Mouse (Mus musculus): ENCODE data around the gene Ptpn9. TPM values are rescaled to one million over a fixed set of nuclear protein-coding genes. Genes with fewer than 3 reads are reported as not detected.

Ptpn9 gene
- polyA plus RNA-seq, 1 experiment from 2014 or later, result 21.6 TPM

GRCm38 (mm10) chr9:57056237-57056636 is 61.5 kb downstream of the Ptpn9 start:
- Histone ChIP-seq H3K27ac (replicated peaks) (no peak overlapping the region), H3K9me3 (no peaks in the 10 kb centered on the region), H3K36me3 (replicated peaks) (peaks cover 85% of the 10 kb centered on the region), H3K27me3 (replicated peaks; ENCODE audit: low read depth, poor library complexity, severe bottlenecking) (no peaks in the 10 kb centered on the region), H3K4me3 (no peak overlapping the region), H3K4me1 (no peaks in the 10 kb centered on the region)
- DNase-seq (ENCODE audit: low spot score), result no peak
- 96% methylated on average over 1 of the region's 1 CpGs for WGBS

DNA sequence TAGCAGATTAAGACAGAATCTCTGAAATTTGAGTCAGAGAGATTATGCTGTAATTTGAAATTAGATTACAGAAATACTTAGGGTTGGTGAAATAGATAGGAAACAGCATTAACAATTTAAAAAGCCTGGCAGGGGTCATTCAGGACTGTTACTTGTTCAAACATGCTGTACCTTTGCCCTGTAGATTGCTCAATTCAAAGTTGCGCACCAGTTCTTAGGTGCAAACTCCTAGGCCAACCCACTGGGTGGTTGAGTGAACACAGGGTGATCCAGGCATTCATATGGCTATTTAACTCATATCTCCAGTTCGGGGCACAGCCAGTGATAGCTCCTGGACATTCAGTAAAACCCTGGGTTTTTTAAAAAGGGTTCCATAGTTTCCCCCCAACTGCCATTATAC is 69.4 kb downstream of the Ptpn9 start:
- Histone ChIP-seq H3K4me3 (no peak overlapping the region), H3K9me3 (no peaks in the 10 kb centered on the region), H3K36me3 (replicated peaks) (peaks cover 52% of the 10 kb centered on the region), H3K27me3 (replicated peaks; ENCODE audit: low read depth, poor library complexity, severe bottlenecking) (no peaks in the 10 kb centered on the region), H3K27ac (replicated peaks) (no peak overlapping the region), H3K4me1 (no peaks in the 10 kb centered on the region)
- no peak for DNase-seq (ENCODE audit: low spot score)
- 91% methylated on average over 2 of the region's 2 CpGs for WGBS

GRCm38 (mm10) chr9:57068266-57068665 is 73.5 kb downstream of the Ptpn9 start:
- no peak for DNase-seq (ENCODE audit: low spot score)
- peaks cover 18% of the 10 kb centered on the region for H3K36me3 ChIP-seq (replicated peaks)
- peaks cover 15% of the 10 kb centered on the region for H3K4me1 ChIP-seq
- H3K27ac ChIP-seq (replicated peaks), result no peak overlapping the region
- no peaks in the 10 kb centered on the region for H3K27me3 ChIP-seq (replicated peaks; ENCODE audit: low read depth, poor library complexity, severe bottlenecking)
- H3K4me3 ChIP-seq, result no peak overlapping the region
- WGBS, result 67% methylated on average over 3 of the region's 3 CpGs
- no peaks in the 10 kb centered on the region for H3K9me3 ChIP-seq

DNA sequence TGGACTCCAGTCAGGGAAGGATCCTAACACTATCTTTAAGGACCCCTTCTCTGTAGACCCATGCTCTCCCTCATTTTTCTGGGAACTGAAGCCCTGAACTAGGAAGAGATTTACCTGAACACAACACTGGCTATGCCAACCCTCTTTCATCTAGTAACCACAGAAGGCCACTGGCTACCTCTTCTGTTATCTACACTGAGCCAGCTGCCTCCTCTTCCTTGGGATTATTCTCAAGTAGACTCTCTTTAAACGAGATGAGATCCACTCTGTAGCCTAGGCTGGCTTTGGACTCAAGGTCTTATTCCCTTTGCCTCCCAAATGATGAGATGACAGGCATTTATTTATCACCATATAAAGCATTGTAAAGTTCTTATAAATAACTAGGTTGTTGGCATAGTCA is 75.5 kb downstream of the Ptpn9 start:
- Histone ChIP-seq H3K4me1 (peaks cover 25% of the 10 kb centered on the region), H3K9me3 (no peaks in the 10 kb centered on the region), H3K27ac (replicated peaks) (no peak overlapping the region), H3K36me3 (replicated peaks) (peaks cover 10% of the 10 kb centered on the region), H3K4me3 (peak overlapping the region; percentile 95; the same call in 1 of the 2 replicates), H3K27me3 (replicated peaks; ENCODE audit: low read depth, poor library complexity, severe bottlenecking) (no peaks in the 10 kb centered on the region)
- 65% methylated on average over 1 of the region's 1 CpGs for WGBS
- DNase-seq (ENCODE audit: low spot score), result no peak

GRCm38 (mm10) chr9:57070800-57071545 is 76.2 kb downstream of the Ptpn9 start:
- Histone ChIP-seq H3K9me3 (no peaks in the 10 kb centered on the region), H3K27me3 (replicated peaks; ENCODE audit: low read depth, poor library complexity, severe bottlenecking) (no peaks in the 10 kb centered on the region), H3K27ac (replicated peaks) (peak overlapping the region; percentile 93), H3K4me1 (peaks cover 26% of the 10 kb centered on the region), H3K36me3 (replicated peaks) (0 out of 2 replicates have a peak, but pooled peaks cover 4% of the 10 kb centered on the region), H3K4me3 (peak overlapping the region; percentile 95)
- WGBS, result 22% methylated on average over 5 of the region's 5 CpGs
- DNase-seq (ENCODE audit: low spot score), result no peak

GRCm38 (mm10) chr9:57071801-57072351 is 77.2 kb downstream of the Ptpn9 start, which contains the start of gene Sin3a:
Gene Sin3a, plus strand, starts transcription at chr9:57072040.
- under 1% methylated on average over 34 of the region's 34 CpGs for WGBS

DNA sequence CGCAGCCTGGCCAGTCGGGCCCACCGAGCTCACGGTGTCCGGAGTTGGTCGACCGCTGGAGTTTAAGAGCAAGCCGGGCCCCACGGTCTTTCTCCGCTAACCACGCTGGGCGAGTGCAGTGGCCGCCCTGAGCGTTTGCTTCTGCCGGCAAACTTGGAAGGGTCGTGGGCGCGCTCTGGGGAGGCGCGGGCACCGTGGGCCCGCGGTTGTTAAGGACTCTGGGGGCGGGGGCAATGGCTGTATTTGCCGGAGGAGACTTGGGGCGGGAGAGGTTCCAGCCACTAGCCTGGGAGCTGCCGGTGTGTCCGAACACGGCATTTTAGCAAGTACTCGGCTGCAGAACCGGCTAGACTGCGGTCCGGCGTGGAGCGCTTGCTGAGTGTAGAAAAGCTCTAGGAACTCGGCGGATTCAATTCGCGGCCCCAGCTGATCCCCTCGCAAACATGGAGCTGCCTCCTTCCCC is 77.8 kb downstream of the Ptpn9 start:
- WGBS, result under 1% methylated on average over 40 of the region's 40 CpGs
- H3K9me3 ChIP-seq, result no peaks in the 10 kb centered on the region
- no peaks in the 10 kb centered on the region for H3K27me3 ChIP-seq (replicated peaks; ENCODE audit: low read depth, poor library complexity, severe bottlenecking)
- peaks cover 31% of the 10 kb centered on the region for H3K4me1 ChIP-seq
- no peaks in the 10 kb centered on the region for H3K36me3 ChIP-seq (replicated peaks)
- H3K27ac ChIP-seq (replicated peaks), result peak overlapping the region; percentile 93
- DNase-seq (ENCODE audit: low spot score), result no peak
- peak overlapping the region; percentile 95 for H3K4me3 ChIP-seq

More at GRCm38 (mm10) chr9:57071801-57072351, 77.2 kb downstream of the Ptpn9 start, which contains the start of gene Sin3a:
- DNase-seq (ENCODE audit: low spot score), result peak; percentile 85
- H3K4me1 ChIP-seq, result peaks cover 26% of the 10 kb centered on the region
- H3K36me3 ChIP-seq (replicated peaks), result 0 out of 2 replicates have a peak, but pooled peaks cover 2% of the 10 kb centered on the region
- H3K4me3 ChIP-seq, result peak within 1 kb of the TSS; percentile 95
- H3K27ac ChIP-seq (replicated peaks), result peak within 1 kb of the TSS; percentile 93
- no peaks in the 10 kb centered on the region for H3K9me3 ChIP-seq
- H3K27me3 ChIP-seq (replicated peaks; ENCODE audit: low read depth, poor library complexity, severe bottlenecking), result no peaks in the 10 kb centered on the region

GRCm38 (mm10) chr9:57072989-57073789 is 78.5 kb downstream of the Ptpn9 start:
- peaks cover 37% of the 10 kb centered on the region for H3K4me1 ChIP-seq
- H3K9me3 ChIP-seq, result no peaks in the 10 kb centered on the region
- under 1% methylated on average over 54 of the region's 54 CpGs for WGBS
- H3K27me3 ChIP-seq (replicated peaks; ENCODE audit: low read depth, poor library complexity, severe bottlenecking), result no peaks in the 10 kb centered on the region
- peak overlapping the region; percentile 95 for H3K4me3 ChIP-seq
- H3K36me3 ChIP-seq (replicated peaks), result no peaks in the 10 kb centered on the region
- peak; percentile 97 for DNase-seq (ENCODE audit: low spot score)
- peak overlapping the region; percentile 93 for H3K27ac ChIP-seq (replicated peaks)

DNA sequence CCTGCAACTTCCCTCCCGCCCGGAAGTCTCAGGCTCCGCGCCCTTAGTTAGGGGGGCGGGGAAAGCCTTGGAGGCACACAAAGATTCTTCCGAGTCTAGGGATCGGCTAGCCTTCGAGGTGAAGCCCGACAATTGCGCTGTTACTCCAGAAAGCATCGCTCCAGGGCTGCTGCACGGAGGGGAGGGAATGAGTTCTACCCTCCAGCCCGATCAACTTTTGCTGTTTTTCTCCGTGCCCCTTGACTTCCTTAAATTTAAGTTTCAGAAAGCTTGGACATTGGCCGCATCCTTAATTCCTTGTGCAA is 79.0 kb downstream of the Ptpn9 start:
- DNase-seq (ENCODE audit: low spot score), result no peak
- H3K27ac ChIP-seq (replicated peaks), result peak overlapping the region; percentile 92
- no peaks in the 10 kb centered on the region for H3K27me3 ChIP-seq (replicated peaks; ENCODE audit: low read depth, poor library complexity, severe bottlenecking)
- H3K4me1 ChIP-seq, result peaks cover 37% of the 10 kb centered on the region
- H3K4me3 ChIP-seq, result peak overlapping the region; percentile 95
- 0 out of 2 replicates have a peak, but pooled peaks cover under 1% of the 10 kb centered on the region for H3K36me3 ChIP-seq (replicated peaks)
- WGBS, result under 1% methylated on average over 15 of the region's 15 CpGs
- H3K9me3 ChIP-seq, result no peaks in the 10 kb centered on the region

- Histone ChIP-seq H3K36me3 (replicated peaks) (0 out of 2 replicates have a peak, but pooled peaks cover 2% of the 10 kb centered on the region), H3K9me3 (no peaks in the 10 kb centered on the region), H3K27me3 (replicated peaks; ENCODE audit: low read depth, poor library complexity, severe bottlenecking) (no peaks in the 10 kb centered on the region), H3K27ac (replicated peaks) (peak overlapping the region; percentile 92), H3K4me1 (peaks cover 37% of the 10 kb centered on the region), H3K4me3 (peak overlapping the region; percentile 95)
- peak; percentile 59 for DNase-seq (ENCODE audit: low spot score)
- 6% methylated on average over 21 of the region's 21 CpGs for WGBS
These were observed 79.6 kb downstream of the Ptpn9 start for GRCm38 (mm10) chr9:57074171-57074821.

DNA sequence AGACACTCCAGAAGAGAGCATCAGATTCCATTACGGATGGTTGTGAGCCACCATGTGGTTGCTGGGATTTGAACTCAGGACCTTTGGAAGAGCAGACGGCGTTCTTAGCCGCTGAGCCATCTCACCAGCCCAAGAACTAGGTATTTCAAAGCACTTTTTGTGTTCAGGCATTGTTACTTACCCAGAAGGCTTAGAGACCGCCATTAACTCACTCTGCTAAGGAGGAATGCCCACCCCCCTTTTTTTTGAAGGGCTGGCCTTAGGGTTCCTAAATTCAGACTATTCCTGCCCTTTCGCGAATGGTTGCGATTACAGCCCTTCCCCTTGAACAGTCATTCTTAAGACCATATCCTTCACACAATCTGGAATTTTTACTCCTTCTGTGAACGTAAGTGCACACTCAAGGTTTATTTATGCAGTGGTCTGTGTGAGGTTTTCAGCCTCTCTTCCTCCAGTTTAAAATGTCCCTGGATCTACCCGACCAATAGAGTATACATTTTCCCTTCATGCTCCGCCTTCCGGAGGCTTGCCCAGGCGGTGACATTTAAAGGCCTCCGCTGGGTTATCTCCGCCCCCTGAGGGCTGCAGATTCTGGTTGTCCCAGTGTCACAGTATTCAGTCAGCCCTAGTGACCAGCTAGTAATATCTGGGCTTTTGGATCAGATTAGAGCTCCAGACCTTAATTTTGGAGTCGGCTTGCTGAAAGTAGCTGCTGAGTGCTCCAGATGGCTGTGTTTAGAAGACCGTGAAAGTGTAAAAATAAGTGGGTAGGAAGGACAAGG is 80.3 kb downstream of the Ptpn9 start:
- peaks cover 7% of the 10 kb centered on the region; the same call in 1 of the 2 replicates for H3K36me3 ChIP-seq (replicated peaks)
- peak overlapping the region; percentile 95 for H3K4me3 ChIP-seq
- peak; percentile 75 for DNase-seq (ENCODE audit: low spot score)
- no peaks in the 10 kb centered on the region for H3K9me3 ChIP-seq
- peaks cover 35% of the 10 kb centered on the region for H3K4me1 ChIP-seq
- WGBS, result 8% methylated on average over 17 of the region's 17 CpGs
- no peaks in the 10 kb centered on the region for H3K27me3 ChIP-seq (replicated peaks; ENCODE audit: low read depth, poor library complexity, severe bottlenecking)
- H3K27ac ChIP-seq (replicated peaks), result peak overlapping the region; percentile 97
